Mouse (Mus musculus) liver (tissue): ENCODE measurements around the gene Tgm7.

Source experiments
- DNase-seq: peaks from one replicate; pipeline ENCODE4 v3.0.0-alpha.2; 2020; ENCODE audit warnings: mixed read lengths

Tgm7 gene

DNA sequence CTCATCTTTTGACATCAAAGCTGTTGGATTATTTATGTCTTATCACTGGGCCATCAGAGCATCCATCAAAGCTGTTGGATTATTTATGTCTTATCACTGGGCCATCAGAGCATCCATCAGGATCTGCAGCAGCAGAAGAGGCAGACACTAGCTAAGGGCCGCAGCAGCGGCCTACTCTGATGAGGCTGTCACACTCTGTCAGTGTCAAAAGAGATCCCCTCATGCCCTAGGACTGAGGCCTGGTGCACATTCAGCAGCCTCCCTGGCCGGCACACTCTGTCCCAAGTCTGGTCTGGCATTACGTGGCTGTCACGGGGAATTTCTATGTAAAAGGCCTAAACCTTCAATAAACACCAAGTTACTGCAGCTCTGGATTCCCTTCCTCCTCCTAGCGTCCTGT is 40.1 kb downstream of the Tgm7 start:
- no peak for DNase-seq

DNA sequence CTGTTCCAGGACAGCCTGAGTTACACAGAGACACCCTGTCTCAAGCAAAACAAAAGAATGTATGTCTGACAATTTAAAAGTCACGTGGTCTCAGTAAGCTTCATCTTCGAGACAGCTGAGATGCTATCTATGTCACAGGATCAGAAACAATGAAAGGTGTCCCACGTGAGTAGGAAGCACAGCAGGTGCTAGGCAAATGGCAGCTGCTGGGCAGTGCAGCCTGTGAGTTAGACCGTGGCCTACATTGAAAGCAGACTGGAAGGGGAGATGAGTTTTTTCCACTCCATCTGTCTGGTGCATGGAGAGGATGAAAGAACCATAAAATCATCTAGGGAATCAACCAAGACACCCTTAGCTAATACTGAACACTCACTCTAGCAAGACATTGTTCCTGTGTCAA is 42.5 kb downstream of the Tgm7 start:
- DNase-seq, result no peak

DNA sequence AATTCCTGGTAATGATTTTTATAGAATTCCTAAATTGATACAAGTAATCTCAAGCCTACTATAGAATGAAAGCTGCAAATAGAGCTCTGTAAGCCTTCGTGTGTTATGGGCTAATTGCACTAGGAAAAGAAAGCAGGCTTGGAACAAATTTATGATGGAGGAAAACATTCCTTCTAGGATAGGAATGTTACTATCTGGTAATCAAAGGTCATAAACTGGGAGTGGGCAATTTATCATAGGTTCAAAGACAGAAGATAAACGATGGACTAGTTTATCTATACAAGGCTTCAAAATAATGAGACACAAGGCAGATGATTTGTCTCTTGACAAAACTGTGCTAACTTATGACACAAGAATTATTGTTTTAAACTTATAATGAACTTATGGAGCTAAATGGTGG is 48.3 kb downstream of the Tgm7 start:
- no peak for DNase-seq

DNA sequence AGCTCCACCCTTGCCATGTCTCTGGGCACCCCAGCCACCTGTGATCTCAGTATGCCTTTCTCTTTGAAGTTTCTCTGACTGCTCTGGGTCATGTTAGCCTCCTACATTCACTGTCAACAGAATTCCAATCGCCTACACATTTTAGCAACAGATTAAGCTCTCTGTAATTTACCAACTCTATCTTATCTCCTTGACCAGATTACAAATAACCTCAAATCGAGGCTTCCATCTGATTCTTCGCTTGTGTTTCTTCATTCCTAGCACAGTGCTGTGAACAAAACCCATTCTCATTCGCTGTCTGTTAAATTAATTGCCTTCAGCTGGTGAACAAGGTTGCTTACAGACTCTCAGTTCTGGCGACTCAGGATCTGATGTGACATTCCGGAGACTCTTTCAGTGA is 51.6 kb downstream of the Tgm7 start:
- no peak for DNase-seq

DNA sequence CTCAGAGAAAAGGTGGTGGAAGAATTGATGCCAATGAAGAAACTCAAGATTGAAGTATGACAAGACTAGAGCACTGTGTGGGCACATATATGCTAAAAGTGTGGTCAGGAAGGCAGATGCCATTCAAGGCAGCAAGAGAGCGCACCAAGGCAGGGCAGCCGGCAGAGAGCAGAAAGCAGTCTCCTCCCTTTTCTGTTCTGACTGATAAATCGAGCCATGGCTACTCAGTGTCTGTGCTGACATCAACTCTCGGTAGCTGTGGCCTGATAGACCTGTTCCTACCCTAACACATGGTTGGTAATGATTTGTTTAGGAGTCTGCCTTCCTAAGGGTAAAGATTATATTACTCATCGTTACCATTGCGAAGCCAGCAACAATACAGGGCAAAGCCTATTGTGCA is 53.7 kb downstream of the Tgm7 start:
- peak; percentile 68 for DNase-seq

DNA sequence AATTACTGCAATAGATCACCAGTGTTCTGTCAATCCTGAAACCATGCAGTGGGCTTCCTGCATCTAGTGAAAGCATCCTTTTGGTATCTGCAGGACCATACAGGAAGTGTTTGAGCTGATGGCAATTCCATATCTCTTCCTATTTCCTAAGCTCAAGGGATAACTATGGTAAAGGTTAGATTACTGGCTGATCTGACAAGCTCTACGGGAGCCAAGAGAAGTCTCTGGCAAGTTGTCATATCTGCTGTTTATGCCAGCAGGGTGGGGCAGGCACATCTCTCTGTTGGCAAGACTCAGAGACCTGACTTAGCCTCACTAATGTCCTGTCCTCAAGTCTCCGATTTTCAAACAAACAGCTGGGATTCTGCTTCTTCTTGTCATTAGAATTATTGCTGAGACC is 55.5 kb downstream of the Tgm7 start:
- peak; percentile 47 for DNase-seq

DNA sequence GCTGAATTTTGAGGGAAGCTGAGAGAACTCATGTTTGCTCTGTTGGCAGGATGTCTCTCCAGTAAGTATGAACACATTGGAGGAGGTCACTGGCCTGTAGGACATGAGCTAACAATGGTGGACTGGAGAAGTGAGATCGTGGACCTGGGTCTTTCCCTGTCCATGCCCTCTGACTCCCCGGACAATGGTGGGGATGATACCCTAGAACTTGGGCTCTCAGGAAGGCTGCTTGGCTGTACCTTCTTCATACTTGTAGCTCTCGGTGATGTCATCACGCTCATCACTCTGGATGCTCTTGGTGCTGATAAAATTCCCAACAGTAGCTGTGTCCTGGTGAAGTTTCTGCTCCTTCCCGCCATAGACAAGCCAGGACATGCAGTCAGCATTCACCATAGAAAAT is 57.4 kb downstream of the Tgm7 start:
- no peak for DNase-seq

DNA sequence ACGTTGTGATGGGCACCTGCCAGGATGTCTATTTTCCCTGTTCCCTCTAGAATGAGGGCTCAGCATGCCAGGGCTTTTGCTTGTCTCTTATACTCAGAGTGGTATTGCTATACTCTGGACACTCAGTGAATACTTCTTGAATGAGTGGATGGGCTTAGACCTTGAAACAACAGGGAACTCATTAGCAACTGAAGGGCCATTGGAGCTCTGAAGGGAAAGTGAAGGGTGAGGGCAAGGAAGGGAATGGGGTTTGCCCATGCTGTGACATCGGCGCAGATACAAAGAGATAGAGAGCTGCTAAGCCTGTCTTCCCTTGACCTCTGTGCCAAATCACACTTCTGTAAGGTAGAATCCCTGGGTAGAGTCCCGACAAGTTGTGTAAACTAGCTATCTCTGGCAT is 63.9 kb downstream of the Tgm7 start:
- no peak for DNase-seq
